ENCODE assay signal across 7 mouse cellular contexts in the genomic region with DNA sequence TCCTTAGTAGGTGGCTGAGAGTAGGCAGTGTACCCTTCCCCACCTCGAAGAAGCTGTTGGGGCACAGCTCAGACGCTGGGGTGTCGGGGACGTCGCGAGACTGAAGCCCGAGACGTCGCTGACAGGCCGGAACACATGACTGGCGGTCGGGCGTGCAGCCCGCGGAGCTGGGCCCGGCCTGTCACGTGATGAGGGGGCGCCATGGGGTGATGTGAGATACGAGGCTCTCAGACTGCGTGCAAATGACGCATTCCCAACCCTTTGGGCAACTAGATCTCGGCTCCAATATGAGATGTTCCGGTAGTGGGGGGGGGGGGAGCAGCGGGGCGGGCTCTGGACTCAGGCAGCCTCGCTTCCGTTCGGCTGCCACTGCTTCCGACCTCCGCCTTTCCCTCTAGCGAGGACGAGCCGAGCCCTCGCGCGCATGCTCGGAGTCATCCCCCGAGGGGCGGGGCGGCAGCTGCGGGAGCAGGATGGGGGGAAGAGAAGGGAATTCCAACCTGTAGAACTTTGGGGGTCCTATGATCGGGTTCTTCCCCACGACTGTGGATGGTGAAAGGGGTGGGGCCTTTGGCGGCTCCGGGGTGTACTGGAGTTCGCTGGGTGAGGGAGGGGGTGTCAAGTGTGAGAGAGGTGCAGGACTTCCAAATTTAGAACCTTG. TPM values are rescaled to one million over a fixed set of nuclear protein-coding genes. Genes with fewer than 3 reads are reported as not detected.
DNase-seq lines count a peak whose midpoint lies in the region; ATAC-seq lines count a peak whose summit lies in the region.

No protein-coding gene starts in this region.

- H3K9ac ChIP-seq in intestine, embryonic 15.5 days: peak overlapping the region; percentile 72

- H3K4me1 ChIP-seq in intestine, embryonic 15.5 days (replicated peaks): peaks cover 5% of the 10 kb centered on the region; the same call in 1 of the 2 replicates
- peaks cover 21% of the 10 kb centered on the region for H3K4me1 ChIP-seq in midbrain, embryonic 10.5 days

- intact Hi-C loops in gastrocnemius, postnatal 36 days (cut with DNase I): no loop called here
- intact Hi-C loops in left cerebral cortex, postnatal 25 days (cut with DNase I): loop anchor here (1.0 kb wide), 4 partner anchors 17 to 64 kb away; a partner anchor contains a TSS

- peaks cover 8% of the 10 kb centered on the region; the same call in 1 of the 2 replicates for H3K36me3 ChIP-seq in intestine, embryonic 15.5 days
- H3K36me3 ChIP-seq in midbrain, embryonic 10.5 days: peaks cover 10% of the 10 kb centered on the region; the same call in 1 of the 2 replicates

- no peaks in the 10 kb centered on the region for H3K27me3 ChIP-seq in intestine, embryonic 15.5 days (replicated peaks)
- peaks cover 6% of the 10 kb centered on the region; the same call in 1 of the 2 replicates for H3K27me3 ChIP-seq in midbrain, embryonic 10.5 days (ENCODE audit: low read depth, poor library complexity, severe bottlenecking)

- under 1% methylated on average over 42 of the region's 46 CpGs for WGBS in intestine, embryonic 15.5 days
- WGBS in midbrain, embryonic 10.5 days: under 1% methylated on average over 46 of the region's 46 CpGs

- peak; percentile 94 for ATAC-seq in intestine, embryonic 15.5 days

- peak overlapping the region; percentile 82 for H3K4me3 ChIP-seq in intestine, embryonic 15.5 days (replicated peaks)
- peak overlapping the region; percentile 83 for H3K4me3 ChIP-seq in midbrain, embryonic 10.5 days

- no peaks in the 10 kb centered on the region for H3K9me3 ChIP-seq in intestine, embryonic 15.5 days
- H3K9me3 ChIP-seq in midbrain, embryonic 10.5 days (replicated peaks): no peaks in the 10 kb centered on the region

- peak overlapping the region; percentile 88 for H3K27ac ChIP-seq in intestine, embryonic 15.5 days
- H3K27ac ChIP-seq in midbrain, embryonic 10.5 days (replicated peaks): peak overlapping the region; percentile 86

- DNase-seq in adrenal gland, adult 18-20 months (ENCODE audit: low spot score in 2 of 2): peak; percentile 89 to 91
- peak; percentile 95 for DNase-seq in embryo, embryonic 11 days
- peak; percentile 92 to 93 for DNase-seq in gastrocnemius, postnatal 36 days
- DNase-seq in left cerebral cortex, postnatal 25 days (ENCODE audit: low spot score in 2 of 2): peak; percentile 95 to 99
- DNase-seq in midbrain, embryonic 10.5 days (ENCODE audit: low spot score): peak; percentile 90
- peak; percentile 93 for DNase-seq in right cerebral cortex, postnatal 4 days

- H3K4me2 ChIP-seq in intestine, embryonic 15.5 days (replicated peaks): peak overlapping the region; percentile 77

RNA-seq across cellular contexts. Expression of a gene that starts 17.1 kb away (rescaled TPM):
- total RNA-seq in adrenal gland, adult 18-20 months (2021): 1 to 10 TPM; 4.2 to 5.6 TPM
- total RNA-seq in gastrocnemius, postnatal 36 days (2021): 1 to 10 TPM in 1 of 2 experiments, under 1 TPM in 1; 0.64 to 1.1 TPM
- 3.2 and 3.4 TPM in 2 replicates for polyA plus RNA-seq in intestine, embryonic 15.5 days (2015; fragmentation: Nextera tagmentation; extraction: Ambion mirVana)
- 100 to 1,000 TPM; 437 to 445 TPM for total RNA-seq in left cerebral cortex, postnatal 25 days (2021)
- 5.4 and 9.7 TPM in 2 replicates for polyA plus RNA-seq in midbrain, embryonic 10.5 days (2016; fragmentation: Nextera tagmentation; extraction: Ambion mirVana)

RNA-seq across cellular contexts. Expression of a gene that starts 17.4 kb away (rescaled TPM):
- total RNA-seq in adrenal gland, adult 18-20 months (2021): 100 to 1,000 TPM in 1 of 2 experiments, 10 to 100 TPM in 1; 99.2 to 104 TPM
- 10 to 100 TPM; 43.0 to 47.4 TPM for total RNA-seq in gastrocnemius, postnatal 36 days (2021)
- polyA plus RNA-seq in intestine, embryonic 15.5 days (2015; fragmentation: Nextera tagmentation; extraction: Ambion mirVana): 40.6 and 40.7 TPM in 2 replicates
- 10 to 100 TPM; 70.5 to 76.0 TPM for total RNA-seq in left cerebral cortex, postnatal 25 days (2021)
- polyA plus RNA-seq in midbrain, embryonic 10.5 days (2016; fragmentation: Nextera tagmentation; extraction: Ambion mirVana): 19.5 and 21.6 TPM in 2 replicates

RNA-seq across cellular contexts. Expression of a gene that starts 34.6 kb away (rescaled TPM):
- 10 to 100 TPM; 31.1 to 36.6 TPM for total RNA-seq in adrenal gland, adult 18-20 months (2021)
- 10 to 100 TPM; 10.4 to 12.7 TPM for total RNA-seq in gastrocnemius, postnatal 36 days (2021)
- polyA plus RNA-seq in intestine, embryonic 15.5 days (2015; fragmentation: Nextera tagmentation; extraction: Ambion mirVana): 8.6 and 9.6 TPM in 2 replicates
- total RNA-seq in left cerebral cortex, postnatal 25 days (2021): 10 to 100 TPM; 28.1 to 30.4 TPM
- polyA plus RNA-seq in midbrain, embryonic 10.5 days (2016; fragmentation: Nextera tagmentation; extraction: Ambion mirVana): 17.2 and 18.7 TPM in 2 replicates

RNA-seq across cellular contexts. Expression of a gene that starts 35.2 kb away (rescaled TPM):
- total RNA-seq in adrenal gland, adult 18-20 months (2021): 1 to 10 TPM; 8.3 to 9.5 TPM
- 1 to 10 TPM; 2.4 to 3.6 TPM for total RNA-seq in gastrocnemius, postnatal 36 days (2021)
- polyA plus RNA-seq in intestine, embryonic 15.5 days (2015; fragmentation: Nextera tagmentation; extraction: Ambion mirVana): 15.5 and 15.6 TPM in 2 replicates
- 10 to 100 TPM; 20.6 to 20.7 TPM for total RNA-seq in left cerebral cortex, postnatal 25 days (2021)
- 41.5 and 47.3 TPM in 2 replicates for polyA plus RNA-seq in midbrain, embryonic 10.5 days (2016; fragmentation: Nextera tagmentation; extraction: Ambion mirVana)

RNA-seq across cellular contexts. Expression of a gene that starts 41.1 kb away (rescaled TPM):
- total RNA-seq in adrenal gland, adult 18-20 months (2021): 10 to 100 TPM; 31.5 to 40.4 TPM
- 1 to 10 TPM; 5.5 to 5.6 TPM for total RNA-seq in gastrocnemius, postnatal 36 days (2021)
- polyA plus RNA-seq in intestine, embryonic 15.5 days (2015; fragmentation: Nextera tagmentation; extraction: Ambion mirVana): 28.0 and 31.2 TPM in 2 replicates
- total RNA-seq in left cerebral cortex, postnatal 25 days (2021): 1 to 10 TPM; 3.6 to 6.8 TPM
- polyA plus RNA-seq in midbrain, embryonic 10.5 days (2016; fragmentation: Nextera tagmentation; extraction: Ambion mirVana): 5.0 and 7.2 TPM in 2 replicates

Comparison
In these comparisons a context has a peak if more than half of its experiments do, and no peak if none do; other contexts are left out.
1. Peak in every context shown above with its lines: DNase-seq, ATAC-seq, H3K4me3 ChIP-seq and H3K27ac ChIP-seq.
2. RNA of a gene that starts 17.1 kb away (total RNA-seq): 437 to 445 TPM in left cerebral cortex, postnatal 25 days; 4.2 to 5.6 TPM in adrenal gland, adult 18-20 months and 0.64 to 1.1 TPM in gastrocnemius, postnatal 36 days; every median in the first group is over 10 times any median in the second.